Mouse (Mus musculus) regulatory T cell (primary cell): ENCODE measurements around the gene Polr3h.
"Not testable (repeated sequence)": the region's sequence is repeated elsewhere in the genome, so short reads cannot be mapped to it uniquely, and the experiment has no call there.

Experiments
- in situ Hi-C: fragments of 300-600 bp; cut with MboI, MseI; formaldehyde crosslinking; loops from one replicate; pipeline ENCODE4 v1.15.1; 2025; ENCODE audit warnings: high pct_unique_total_duplicates

The Polr3h gene

DNA sequence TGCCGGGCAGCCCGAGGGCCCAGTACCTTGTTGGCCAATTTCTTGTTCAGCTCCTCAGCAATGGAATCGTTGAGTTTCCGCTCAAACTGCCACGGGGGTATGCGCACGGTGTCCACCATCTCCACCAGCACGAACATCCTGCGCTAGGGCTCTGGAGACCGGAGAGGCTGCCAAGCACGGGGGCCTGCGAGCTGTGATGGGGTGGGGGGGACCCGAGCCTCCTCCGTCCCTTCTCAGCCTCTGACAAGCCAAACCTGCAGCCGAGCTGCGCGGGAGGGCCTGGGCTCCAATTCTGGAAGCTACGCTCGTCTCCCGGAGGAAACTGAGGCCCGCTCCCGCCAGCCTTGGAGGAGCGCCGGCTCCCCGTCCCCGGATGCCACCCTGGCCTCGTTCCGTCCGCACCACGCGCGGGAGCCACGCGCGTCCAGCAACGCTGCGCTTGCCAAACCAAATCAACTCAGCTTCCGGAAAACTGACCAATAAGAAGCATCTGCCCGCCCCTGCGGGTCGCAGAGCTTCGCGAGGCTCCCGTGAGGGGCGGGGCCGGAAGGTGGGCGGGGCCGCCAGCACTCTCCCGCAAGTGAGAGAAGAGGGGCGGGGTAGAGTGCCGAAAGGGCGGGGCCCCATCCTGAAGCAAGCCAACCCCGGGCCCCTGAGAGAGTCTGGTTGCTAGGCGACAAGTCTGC lies at the start of gene Polr3h:
Gene Polr3h (minus strand): TSS at position 481 of the 686 bp plus-strand sequence.
- in situ Hi-C loops: loop anchor here (10.0 kb wide), 1 partner anchor 1781 kb away; no protein-coding TSS in a partner anchor

DNA sequence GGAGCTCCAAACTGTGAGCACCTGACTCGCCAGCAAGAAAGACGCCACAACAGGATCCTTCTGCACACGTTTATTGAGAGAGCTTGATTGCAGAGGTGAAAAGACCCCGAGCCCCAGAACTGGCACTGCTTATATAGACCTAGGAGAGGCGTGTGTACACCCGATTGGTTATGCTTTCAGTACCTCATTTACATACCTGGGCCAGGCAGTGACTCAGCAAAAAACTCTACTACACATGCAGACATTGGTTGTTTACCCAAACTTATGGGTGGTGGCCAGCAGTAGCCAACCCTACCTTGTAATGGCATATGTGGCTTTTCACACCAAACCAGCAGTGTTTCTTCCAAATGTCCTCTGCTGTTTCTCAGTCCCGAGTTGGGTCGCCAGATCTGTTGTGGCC lies 49.1 kb upstream of the Polr3h start:
- in situ Hi-C loops: not testable (repeated sequence)

DNA sequence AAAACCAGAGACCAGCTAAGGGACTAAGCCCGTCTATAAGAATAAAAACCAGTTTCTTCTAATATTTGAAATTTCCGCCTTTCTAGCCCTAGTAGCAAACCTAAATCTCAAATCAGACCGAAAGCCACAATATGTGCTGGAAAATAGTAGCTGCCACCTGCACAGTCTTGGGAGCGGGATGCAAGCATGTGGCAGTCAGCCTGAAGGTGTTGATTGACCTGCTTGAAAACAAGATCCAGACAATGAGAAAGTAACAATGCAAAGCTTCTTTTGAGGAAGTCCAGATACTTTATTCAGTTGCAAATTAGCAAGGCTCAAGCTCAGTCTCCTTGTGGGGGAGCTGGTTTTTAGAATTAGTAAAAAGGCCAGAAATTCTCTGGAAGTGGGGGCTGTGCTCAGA lies 44.5 kb upstream of the Polr3h start:
- in situ Hi-C loops: not testable (repeated sequence)

DNA sequence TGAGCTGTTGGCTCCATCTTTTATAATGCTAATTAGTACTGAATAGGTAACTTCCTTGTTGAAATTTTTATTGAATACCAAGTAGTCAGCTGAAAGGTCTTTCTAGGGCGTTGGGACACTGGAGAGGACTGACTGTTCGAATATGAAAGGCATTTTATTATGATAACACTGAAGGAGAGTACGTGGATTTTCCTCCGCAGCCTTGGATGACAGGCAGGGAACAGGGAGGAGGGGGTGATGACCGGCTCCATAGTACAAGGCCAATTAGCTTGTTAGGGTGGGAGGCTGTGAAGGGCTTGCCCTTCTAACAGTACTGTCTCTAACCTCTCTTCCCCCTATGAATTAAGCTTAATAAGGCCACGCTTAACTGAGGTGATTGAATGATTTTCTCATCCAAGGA lies 43.6 kb upstream of the Polr3h start:
- in situ Hi-C loops: not testable (repeated sequence)

DNA sequence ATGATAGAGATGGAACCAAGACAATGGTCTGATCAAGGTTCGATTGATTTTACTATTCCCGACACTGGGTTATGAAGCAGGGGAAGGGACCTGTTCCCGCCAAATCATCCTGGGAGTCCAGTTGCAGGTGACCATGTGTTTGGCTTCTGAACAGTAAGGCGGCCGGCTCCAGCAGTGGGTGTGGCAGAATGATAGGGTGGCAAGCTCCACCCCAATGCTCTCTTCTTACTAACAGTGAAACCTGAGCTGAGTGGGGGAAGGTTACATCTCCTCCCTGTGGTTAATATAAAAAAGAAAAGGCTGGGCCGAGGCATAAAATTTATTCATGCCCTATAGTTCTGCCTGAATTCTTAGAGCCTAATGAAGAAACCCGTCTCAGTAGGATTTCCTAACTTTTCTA lies 43.1 kb upstream of the Polr3h start:
- in situ Hi-C loops: no loop called here

DNA sequence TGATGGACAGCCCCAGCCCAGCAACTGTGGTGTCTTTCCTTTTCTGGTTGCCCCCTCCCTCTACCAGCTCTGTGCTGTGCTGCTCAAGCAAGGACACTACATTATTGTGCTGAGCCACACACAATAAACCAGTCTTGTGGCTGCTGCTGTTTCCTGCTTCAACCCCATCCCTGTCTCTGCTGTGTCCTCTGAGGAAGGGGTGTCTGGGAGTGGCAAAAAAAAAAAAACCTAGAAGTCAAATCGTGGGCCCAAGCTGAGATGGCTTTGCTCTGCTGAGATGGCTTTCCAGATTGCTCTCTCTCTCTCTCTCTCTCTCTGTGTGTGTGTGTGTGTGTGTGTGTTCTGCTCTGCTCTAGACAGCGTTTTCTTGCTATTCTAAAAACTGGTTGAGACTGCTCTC lies 42.4 kb upstream of the Polr3h start:
- in situ Hi-C loops: no loop called here

DNA sequence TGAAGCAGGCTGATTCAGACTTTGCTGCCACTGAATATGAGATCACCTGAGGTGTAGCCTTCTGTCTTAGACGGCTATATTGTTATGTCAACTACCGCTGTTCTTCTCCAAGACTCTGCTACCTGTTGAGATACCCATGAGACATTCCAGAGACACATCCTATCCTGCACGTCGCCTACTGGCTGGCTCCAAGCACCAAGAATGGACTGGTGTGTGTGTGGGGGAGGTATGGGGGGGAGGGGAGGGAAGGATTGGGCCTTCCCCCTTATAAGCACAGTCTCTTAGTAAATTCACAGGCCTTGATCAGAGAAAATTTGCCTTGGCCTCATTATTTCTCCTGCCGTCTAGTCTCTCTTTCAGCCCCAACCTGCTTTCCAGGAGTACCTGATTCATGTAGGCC lies 41.8 kb upstream of the Polr3h start:
- in situ Hi-C loops: no loop called here

DNA sequence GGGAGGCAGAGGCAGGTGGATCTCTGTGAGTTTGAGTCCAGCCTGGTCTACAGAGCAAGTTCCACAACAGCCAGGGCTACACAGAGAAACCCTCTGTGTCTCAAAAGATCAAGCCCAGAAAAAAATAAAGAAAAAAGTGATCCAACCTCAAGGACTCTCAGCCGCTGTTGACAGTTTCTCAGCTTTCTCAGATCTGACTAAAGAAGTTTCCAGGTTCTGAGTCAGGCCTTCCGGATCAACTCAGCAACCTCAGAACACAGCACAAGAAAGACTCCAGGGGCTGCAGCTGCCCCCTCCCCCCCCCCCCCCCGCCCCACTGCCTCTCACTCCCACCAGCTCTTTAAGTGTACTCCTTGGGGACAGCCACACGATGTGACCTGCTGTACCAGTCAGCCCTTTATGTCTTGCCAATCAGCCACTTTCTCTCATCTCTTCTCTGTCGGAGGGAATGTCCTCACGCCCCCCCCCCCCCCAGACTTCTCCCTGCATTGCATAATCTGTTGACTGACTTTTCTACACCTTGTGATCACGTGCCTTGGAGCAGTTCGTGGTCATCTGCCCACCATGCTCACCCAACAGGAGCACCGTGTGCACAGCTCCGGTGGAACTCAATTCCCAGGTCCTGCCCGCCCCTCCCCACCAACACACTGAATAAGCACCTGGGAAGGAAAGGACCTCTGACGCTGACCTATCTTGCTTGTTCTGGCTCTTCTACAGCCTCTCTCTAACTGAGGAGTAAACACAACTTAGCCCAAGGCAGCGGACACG lies 40.2 kb upstream of the Polr3h start:
- in situ Hi-C loops: no loop called here

DNA sequence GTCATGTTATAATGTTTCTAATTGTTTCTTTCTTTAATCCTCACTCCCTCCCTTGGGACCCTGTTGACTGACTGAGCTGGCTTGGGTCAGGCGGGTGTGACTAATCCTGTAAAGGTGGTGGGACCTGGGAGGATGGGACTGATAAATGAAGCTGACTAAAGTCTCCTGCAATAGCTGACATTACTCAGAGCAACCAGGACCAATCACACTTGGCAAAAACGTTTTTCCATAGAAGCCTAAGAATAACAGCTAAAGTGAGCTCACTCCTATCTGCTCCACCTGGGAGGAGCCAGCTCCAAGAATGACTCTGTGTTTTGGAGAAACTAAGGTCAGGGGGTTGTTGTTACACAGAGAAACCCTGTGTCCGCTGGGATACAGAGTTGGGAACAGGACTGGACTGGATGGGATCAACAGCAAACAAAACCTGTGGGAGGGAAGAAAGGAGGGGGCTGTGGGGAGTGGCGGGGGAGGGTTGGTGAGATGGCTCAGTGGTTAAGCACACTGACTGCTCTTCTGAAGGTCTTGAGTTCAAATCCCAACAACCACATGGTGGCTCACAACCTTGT lies 39.0 kb upstream of the Polr3h start:
- in situ Hi-C loops: no loop called here

DNA sequence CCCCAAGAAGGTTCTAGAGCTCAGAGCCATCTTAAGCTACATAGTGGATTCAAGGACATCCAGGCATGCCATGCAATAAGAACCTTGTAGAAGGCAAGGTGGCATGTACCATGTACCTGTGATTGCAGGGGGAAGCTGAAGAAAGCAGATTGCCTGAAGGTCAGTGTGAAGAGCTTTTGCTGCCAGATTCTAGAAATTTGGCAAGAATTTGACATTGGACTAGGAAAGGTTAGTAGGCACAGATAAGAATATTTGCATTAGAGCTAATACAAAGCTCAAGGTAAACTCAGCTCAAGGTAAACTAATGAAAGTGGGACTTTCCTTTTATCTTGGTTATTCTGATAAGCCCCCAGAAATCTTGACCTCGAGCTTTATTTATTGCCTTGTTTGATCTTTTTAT lies 38.2 kb upstream of the Polr3h start:
- in situ Hi-C loops: no loop called here

DNA sequence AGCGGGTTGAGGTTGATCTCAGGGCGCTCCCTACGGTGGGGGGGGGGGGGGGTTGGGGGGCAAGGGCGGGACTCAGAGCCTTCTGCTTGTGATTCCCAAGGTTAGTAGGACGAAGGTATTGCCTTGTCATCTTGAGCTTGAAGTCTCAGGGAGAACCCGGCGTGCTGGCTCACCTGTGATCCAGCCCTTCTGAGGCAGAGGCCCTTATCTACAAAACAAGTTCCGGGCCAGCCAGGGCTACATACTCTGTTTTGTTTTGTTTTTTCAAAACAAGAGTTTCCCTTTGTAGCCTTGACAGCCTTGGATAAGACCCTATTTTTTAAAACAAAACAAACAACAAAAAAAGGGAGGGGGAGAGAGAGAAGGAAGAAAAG lies 35.0 kb upstream of the Polr3h start:
- in situ Hi-C loops: no loop called here

DNA sequence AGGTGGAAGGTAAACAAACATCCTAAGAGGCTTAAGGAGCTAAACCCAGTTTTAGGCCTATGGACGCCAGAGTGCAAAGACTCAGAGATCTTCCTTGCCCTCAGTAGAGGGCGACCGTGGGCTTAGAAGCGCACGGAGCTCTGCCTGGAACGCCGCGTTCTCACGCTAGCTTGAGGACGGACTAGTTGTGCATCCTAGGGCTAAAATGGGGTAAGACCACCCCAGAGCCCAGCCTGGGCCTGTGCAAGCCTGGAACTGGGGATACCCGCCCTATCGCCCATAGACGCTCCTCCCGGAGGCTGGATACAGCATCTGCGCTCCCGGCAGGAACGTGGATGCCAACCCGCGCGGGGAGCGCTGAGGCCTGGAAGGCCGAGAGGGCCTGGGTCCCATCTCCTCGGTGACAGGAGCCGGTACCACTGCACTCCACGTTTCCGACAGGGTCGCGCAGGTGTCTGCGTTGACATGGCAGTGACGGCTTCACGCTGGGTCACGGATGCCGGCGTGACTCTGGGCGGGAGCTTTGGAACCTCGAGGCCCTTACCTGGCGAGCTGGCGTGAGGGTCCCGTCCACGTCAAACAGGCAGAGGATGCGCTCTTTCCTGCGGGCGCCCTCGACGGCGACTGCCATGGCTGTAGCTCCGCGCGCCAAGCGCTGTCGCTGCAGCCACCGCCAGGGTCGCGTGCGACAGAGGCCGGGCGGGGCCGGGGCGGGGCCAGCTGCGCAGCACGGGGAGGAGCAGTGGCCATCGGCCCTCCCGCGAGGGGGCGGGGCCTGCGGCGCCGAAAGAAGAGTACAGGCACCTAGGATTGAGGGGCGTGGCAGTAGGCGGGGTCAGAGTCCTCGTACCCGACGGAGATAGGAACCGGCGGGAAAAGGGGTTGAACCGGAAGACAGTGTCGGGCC lies 34.4 kb upstream of the Polr3h start, which contains the start of gene Pmm1:
Gene Pmm1 (minus strand): TSS at position 760 of the 907 bp plus-strand sequence.
- in situ Hi-C loops: no loop called here

DNA sequence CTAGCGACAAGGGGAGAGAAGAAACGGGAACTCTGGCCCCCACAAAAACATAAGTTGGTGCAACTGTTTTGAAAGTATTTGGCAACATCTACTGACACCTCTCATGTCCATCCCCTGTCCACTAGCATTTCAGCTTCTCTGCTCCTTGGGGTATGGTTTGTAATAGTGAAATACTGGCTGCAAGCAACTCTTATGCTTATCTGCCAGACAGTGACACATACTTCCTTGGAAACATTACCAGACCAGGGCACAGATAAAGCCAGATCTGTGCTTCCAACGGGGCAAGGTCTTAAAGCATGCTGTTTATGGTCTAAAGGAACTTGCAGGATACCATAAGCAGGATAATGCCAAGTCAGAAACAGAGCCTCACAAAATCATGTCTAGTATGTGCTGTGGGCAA lies 32.9 kb upstream of the Polr3h start:
- in situ Hi-C loops: no loop called here

DNA sequence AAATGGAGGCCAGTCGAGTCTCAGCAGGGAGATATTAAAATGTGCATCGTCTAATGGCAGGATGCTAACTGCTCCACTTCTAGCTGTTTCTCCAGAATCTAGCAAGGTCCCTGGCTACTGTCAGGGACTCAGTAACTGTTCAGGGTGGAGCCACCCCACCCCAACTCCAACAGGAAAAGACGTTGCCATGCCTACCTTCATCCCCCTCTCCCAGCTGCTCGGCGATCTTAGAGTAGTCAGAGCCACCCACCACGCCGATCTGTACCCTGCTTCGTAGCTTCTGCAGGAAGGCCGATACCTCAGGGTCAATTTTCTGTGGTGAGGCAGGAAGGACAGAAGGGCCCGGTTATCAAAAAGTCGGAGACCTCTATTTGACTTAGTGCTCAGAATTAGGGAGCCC lies 31.6 kb upstream of the Polr3h start:
- in situ Hi-C loops: no loop called here

DNA sequence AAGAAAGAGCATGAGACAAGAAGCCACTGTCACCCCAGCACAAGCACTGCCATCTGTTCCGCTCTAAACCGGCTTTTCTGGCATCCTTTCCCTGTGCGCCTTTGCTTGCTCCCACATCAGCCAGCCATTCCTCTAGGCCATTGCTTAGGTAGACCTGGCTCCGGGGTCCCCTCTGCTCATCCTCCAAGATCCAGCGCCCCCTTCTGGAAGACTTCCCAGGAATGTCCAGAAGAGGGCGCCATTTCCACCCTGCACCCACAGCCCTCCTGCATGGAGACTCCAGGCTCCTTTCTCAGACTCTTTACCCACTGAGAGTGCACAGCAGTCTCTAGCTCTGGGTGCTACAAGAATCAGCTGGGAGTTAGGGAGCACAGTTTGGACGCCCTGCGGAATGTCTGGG lies 30.4 kb upstream of the Polr3h start:
- in situ Hi-C loops: no loop called here

DNA sequence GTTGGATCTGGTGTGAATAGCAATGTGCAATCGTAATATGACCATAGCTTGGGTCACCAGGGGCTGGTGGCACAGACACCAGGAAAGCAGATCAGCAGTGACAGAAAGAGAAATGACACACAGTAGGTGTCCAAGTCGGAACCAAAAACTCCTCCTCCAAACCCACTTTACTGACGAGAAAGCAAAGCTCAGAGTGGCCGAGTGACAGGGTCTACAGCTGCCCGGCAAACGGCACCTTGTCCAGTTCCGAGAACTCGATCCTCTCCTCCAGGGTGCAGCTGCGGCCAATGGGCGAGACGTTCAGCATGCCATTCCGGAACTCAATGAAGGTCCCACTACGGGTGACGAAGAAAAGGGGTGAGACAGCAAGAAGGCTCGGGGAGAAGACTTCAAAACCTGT lies 29.4 kb upstream of the Polr3h start:
- in situ Hi-C loops: no loop called here

DNA sequence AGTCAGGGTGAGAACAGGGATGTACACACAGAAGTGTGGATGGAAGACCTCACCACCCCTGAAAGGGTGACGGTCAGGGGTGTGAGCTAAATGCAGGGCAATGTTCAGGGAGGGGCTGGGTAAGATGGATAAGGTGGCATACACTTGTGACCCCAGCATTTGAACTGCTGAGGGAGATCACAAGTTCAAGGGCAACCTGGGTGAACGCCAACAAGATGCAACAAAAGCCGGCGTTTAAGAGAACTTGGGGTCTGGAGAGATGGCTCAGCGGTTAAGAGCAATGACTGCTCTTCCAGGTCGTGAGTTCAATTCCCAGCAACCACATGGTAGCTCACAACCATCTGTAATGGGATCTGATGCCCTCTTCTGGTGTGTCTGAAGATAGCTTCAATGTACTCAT lies 28.7 kb upstream of the Polr3h start:
- in situ Hi-C loops: no loop called here

DNA sequence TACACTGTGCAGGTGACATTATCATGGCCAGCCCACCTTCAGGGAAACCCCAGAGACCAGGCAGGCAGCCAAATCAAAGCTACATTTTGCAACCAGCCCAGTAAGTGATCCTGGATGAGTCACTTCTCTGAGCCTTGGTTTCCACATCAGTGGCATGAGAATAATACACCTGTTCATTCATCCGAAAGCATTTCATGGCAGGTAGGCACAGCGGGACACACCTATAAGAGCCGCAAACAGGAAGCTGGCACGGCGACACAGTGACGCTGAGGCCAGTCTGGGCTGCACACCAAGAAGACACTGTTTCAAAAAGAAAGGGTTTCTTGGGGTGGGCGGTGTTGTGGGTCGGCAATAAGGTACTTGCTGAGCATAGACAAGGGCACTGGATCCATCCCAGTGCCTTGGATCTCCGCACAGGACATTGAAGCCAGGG lies 28.1 kb upstream of the Polr3h start:
- in situ Hi-C loops: no loop called here

DNA sequence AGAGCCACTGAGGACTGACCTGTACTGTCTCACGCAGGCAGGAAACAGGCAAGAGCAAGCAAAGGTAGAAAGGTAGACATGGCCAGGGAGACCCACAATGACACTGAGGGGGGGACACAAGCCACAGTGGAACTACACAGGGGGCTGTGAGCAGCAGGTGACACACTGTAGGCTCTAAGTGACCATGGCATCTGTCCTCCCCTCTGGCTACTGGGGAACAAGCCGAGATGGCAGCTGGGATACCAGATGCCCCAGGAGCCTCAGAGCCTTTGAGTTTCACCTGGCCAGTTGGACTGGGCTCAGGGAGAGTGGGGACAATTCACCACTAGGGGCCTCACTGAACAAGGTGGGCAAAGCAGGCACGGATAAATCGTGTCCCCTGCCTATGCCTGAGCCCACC lies 26.3 kb upstream of the Polr3h start:
- in situ Hi-C loops: no loop called here

DNA sequence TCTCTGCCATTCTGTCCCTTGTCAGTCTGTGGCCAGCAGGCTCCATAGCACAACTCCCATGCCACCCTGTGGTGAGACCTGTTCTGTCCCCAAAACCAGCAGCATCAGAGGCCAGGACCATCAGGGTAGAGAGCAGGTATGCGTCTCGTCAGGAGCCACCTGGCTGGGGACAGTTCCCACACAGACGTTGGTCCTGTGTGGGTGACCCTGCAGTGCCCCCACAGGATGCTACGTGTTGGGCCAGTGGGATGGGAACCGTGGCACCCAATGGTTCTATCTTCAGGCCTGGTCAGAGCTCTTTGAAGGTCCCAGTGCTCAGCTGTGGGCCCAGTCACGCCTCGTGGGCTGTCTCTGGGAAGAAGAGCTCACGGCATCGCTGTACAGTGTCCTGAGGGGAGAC lies 25.1 kb upstream of the Polr3h start:
- in situ Hi-C loops: no loop called here

DNA sequence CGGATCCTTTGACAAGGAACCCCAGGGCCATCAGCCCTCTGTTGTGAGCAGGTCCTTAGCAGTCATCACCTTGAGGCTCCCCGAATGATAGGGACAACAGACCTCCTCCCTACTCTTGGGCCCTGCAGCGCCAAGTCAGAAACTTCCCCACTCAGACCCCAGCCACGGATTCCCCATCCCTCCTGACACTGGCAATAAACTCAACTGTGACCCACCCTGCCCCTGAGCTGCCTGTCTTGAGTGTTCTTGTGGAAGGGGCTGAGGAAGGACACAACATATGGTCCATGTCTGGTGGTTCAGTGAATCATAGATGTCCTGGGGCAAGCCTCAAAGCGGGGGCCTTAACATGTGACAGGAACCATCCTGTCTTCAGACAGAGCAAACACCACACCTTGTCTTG lies 24.7 kb upstream of the Polr3h start:
- in situ Hi-C loops: no loop called here
